Mouse (Mus musculus): ENCODE results near the gene Ifit1bl1. TPM values are rescaled to one million over a fixed set of nuclear protein-coding genes. Genes with fewer than 3 reads are reported as not detected.

The Ifit1bl1 gene
- polyA plus RNA-seq, 2 experiments: 0.36 to 0.51 TPM

DNA sequence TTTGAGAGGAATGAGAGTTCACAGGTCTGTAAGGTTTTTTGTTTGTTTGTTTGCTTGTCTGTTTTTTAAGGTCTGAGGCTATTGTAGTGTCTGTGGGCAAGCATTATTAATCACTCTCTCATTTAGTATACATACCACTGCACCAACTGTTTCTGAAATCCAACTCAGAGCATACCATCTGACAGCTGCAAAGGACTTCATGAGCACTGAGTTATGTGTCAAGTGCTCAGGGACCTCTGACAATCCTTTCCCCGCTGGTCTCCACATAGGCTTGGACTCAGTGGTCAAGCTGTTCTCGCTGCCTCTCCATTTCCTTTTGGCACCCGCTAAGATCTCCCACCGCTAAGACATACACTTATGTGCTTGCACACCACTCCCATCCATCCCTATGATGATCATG, 55.5 kb downstream of the Ifit1bl1 start:
- ATAC-seq (ENCODE audit: low FRiP score, low read depth): no peak
- H3K36me3 ChIP-seq (ENCODE audit: control insufficient read depth, insufficient read depth, low read length): no peaks in the 10 kb centered on the region
- TF ChIP-seq POLR2A (IDR thresholded peaks at IDR 0.05; ENCODE audit: borderline replicate concordance, extremely low read depth, insufficient read depth, insufficient read length): no peak
- no peaks in the 10 kb centered on the region for H3K9me3 ChIP-seq (ENCODE audit: control insufficient read depth, low read length)
- H3K27me3 ChIP-seq (ENCODE audit: control insufficient read depth, insufficient read depth, low read length): no peaks in the 10 kb centered on the region
- WGBS: 86% methylated on average over 4 of the region's 4 CpGs
- H3K4me1 ChIP-seq (ENCODE audit: control insufficient read depth, insufficient read depth, low read length): no peaks in the 10 kb centered on the region
- no peak overlapping the region for H3K4me2 ChIP-seq (replicated peaks; ENCODE audit: low read depth, low read length, severe bottlenecking)
- no peak overlapping the region for H3K9ac ChIP-seq (ENCODE audit: low read depth, low read length, severe bottlenecking)
- DNase-seq (ENCODE audit: low spot score): no peak
- H3K27ac ChIP-seq (replicated peaks; ENCODE audit: low read depth, low read length): no peak overlapping the region
- H3K4me3 ChIP-seq (replicated peaks; ENCODE audit: low read length): no peak overlapping the region

Other genes starting within 250 kb of the Ifit1bl1 start
- 42.0 and 51.6 TPM in 2 replicates for gene Ch25h, start 126.8 kb downstream of the Ifit1bl1 start, polyA plus RNA-seq (2012; rRNA removed)
- 29.3 and 31.3 TPM in 2 replicates for gene Ch25h, start 126.8 kb downstream of the Ifit1bl1 start, polyA plus RNA-seq (2014; fragmentation: Nextera tagmentation; extraction: Ambion mirVana)
- gene Lipa, start 74.5 kb downstream of the Ifit1bl1 start, polyA plus RNA-seq (2012; rRNA removed): 40.9 and 45.1 TPM in 2 replicates
- gene Lipa, start 74.5 kb downstream of the Ifit1bl1 start, polyA plus RNA-seq (2014; fragmentation: Nextera tagmentation; extraction: Ambion mirVana): 55.0 and 57.1 TPM in 2 replicates
- gene Ifit2, start 51.3 kb downstream of the Ifit1bl1 start, polyA plus RNA-seq (2012; rRNA removed): 5.2 and 5.3 TPM in 2 replicates
- gene Ifit2, start 51.3 kb downstream of the Ifit1bl1 start, polyA plus RNA-seq (2014; fragmentation: Nextera tagmentation; extraction: Ambion mirVana): 13.4 and 13.5 TPM in 2 replicates
- gene Ifit3, start 18.4 kb downstream of the Ifit1bl1 start, polyA plus RNA-seq (2012; rRNA removed): 0.73 and 1.2 TPM in 2 replicates
- 0.95 and 2.0 TPM in 2 replicates for gene Ifit3, start 18.4 kb downstream of the Ifit1bl1 start, polyA plus RNA-seq (2014; fragmentation: Nextera tagmentation; extraction: Ambion mirVana)
- gene Ifit3b, start 6.0 kb upstream of the Ifit1bl1 start, polyA plus RNA-seq (2012; rRNA removed): 0.04 and 0.20 TPM in 2 replicates
- gene Ifit3b, start 6.0 kb upstream of the Ifit1bl1 start, polyA plus RNA-seq (2014; fragmentation: Nextera tagmentation; extraction: Ambion mirVana): 0.18 TPM in 1 of 2 replicates, not detected in the other
- gene Ifit1bl2, start 38.8 kb upstream of the Ifit1bl1 start, polyA plus RNA-seq (2012; rRNA removed): 0.12 and 0.18 TPM in 2 replicates
- 0.22 and 0.37 TPM in 2 replicates for gene Ifit1bl2, start 38.8 kb upstream of the Ifit1bl1 start, polyA plus RNA-seq (2014; fragmentation: Nextera tagmentation; extraction: Ambion mirVana)
- gene Ifit1, start 38.9 kb upstream of the Ifit1bl1 start, polyA plus RNA-seq (2012; rRNA removed): 0.28 and 0.49 TPM in 2 replicates
- 0.72 and 0.98 TPM in 2 replicates for gene Ifit1, start 38.9 kb upstream of the Ifit1bl1 start, polyA plus RNA-seq (2014; fragmentation: Nextera tagmentation; extraction: Ambion mirVana)
- 0.45 and 0.73 TPM in 2 replicates for gene Slc16a12, start 145.3 kb upstream of the Ifit1bl1 start, polyA plus RNA-seq (2012; rRNA removed)
- gene Slc16a12, start 145.3 kb upstream of the Ifit1bl1 start, polyA plus RNA-seq (2014; fragmentation: Nextera tagmentation; extraction: Ambion mirVana): 0.66 and 1.3 TPM in 2 replicates